Mouse (Mus musculus): ENCODE measurements around the gene Celf3.

DNA sequence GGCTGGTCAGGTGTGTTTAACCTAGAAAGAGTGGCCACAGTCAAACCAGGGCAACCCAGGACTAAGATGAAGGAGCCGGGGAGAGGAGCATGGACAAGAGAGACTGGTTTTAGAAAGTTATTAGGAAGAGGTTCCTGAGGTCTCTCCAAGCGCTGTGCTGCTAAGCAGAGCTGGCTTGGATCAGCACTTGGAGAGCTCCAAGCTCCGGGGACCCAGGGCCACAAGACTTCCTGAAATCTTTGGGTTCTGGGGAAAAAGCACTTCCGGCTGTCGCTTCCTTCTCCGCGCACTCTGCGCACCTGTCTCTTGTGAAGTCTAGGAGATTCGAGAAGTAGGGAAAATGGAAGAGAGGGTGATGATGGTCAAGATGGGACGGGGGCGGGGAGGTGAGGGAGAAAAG lies 1.5 kb downstream of the Celf3 start:
- no peak for TF ChIP-seq CTCF (IDR thresholded peaks at IDR 0.05; ENCODE audit: low read depth)
- no peak for TF ChIP-seq EP300 (IDR thresholded peaks at IDR 0.05; ENCODE audit: low read depth)
